Mouse (Mus musculus) MEL (cell line): ENCODE results near the gene Sox21.

ENCODE experiments used
- POLR2AphosphoS2 ChIP-seq: IDR thresholded peaks from 2 replicates; pipeline ENCODE4 v1.6.1; 2011; ENCODE audit warnings: low read length, improper control_type of control experiment
- SIN3A ChIP-seq: IDR thresholded peaks from 2 replicates; pipeline ENCODE4 v1.6.1; 2012; ENCODE audit warnings: low read length, improper control_type of control experiment, inconsistent platforms
- TCF12 ChIP-seq: IDR thresholded peaks from 2 replicates; pipeline ENCODE4 v1.6.1; 2014; ENCODE audit warnings: low read depth, mild to moderate bottlenecking, inconsistent platforms, low read length, improper control_type of control experiment, moderate library complexity
- UBTF ChIP-seq: IDR thresholded peaks from 2 replicates; pipeline ENCODE4 v1.6.1; 2012; ENCODE audit warnings: low read depth, mild to moderate bottlenecking, inconsistent platforms, low read length, improper control_type of control experiment, moderate library complexity, borderline replicate concordance; ENCODE audit not compliant: insufficient read depth
- USF1 ChIP-seq: IDR thresholded peaks from 2 replicates; pipeline ENCODE4 v1.6.1; 2014; ENCODE audit warnings: low read depth, mild to moderate bottlenecking, inconsistent platforms, low read length, improper control_type of control experiment, moderate library complexity

GRCm38 (mm10) chr14:118235361-118235972 is 1.4 kb downstream of the Sox21 start:
- TF ChIP-seq TCF12: no peak
- no peak for TF ChIP-seq UBTF
- no peak for TF ChIP-seq POLR2AphosphoS2
- no peak for TF ChIP-seq USF1
- TF ChIP-seq SIN3A: no peak
